Mouse (Mus musculus) Patski (cell line): Measurements from ENCODE around the gene Pidd1. TPM values are rescaled to one million over a fixed set of nuclear protein-coding genes. Genes with fewer than 3 reads are reported as not detected.
A peak's percentile ranks its signal among the peaks of the same experiment; 100 is the strongest.

Source experiments
- ATAC-seq: fragments of 100-300 bp; one replicate; pipeline ENCODE4 v1.8.0; 2021
- CTCF ChIA-PET: fragments of 350-600 bp; sonication (Branson Sonifier 250); formaldehyde crosslinking; loops from one replicate; lab custom pipeline; 2022; ENCODE audit warnings: inconsistent platforms; lab: Charles Lee
- POLR2A ChIA-PET: fragments of 350-600 bp; sonication (Branson Sonifier 250); formaldehyde crosslinking; loops from one replicate; lab custom pipeline; 2022; ENCODE audit warnings: antibody characterized with exemption, inconsistent platforms; lab: Charles Lee
- DNase-seq: peaks from one replicate; pipeline ENCODE4 v3.0.0-alpha.2; 2011; ENCODE audit warnings: low read depth, low spot score
- H3K27me3 ChIP-seq: fragments of 371-371 bp; one replicate; pipeline ENCODE4 v1.5.1; 2021
- CTCF ChIP-seq: fragments of 100-300 bp; IDR thresholded peaks from one replicate; pipeline ENCODE4 v1.5.1; 2021
- in situ Hi-C: fragments of 300-500 bp; cut with MboI; formaldehyde crosslinking; loops from 3 replicates; pipeline ENCODE4 v1.11.1; 2018; ENCODE audit warnings: low pct_unique_long_range_greater_than_20kb, mixed read lengths
- polyA plus RNA-seq: library from polyadenylated mRNA; unstranded; gene quantifications from one replicate; pipeline ENCODE4 v1.2.3, GENCODE M21; 2021

Gene Pidd1
- polyA plus RNA-seq, 1 experiment from 2014 or later: 4.9 TPM

DNA sequence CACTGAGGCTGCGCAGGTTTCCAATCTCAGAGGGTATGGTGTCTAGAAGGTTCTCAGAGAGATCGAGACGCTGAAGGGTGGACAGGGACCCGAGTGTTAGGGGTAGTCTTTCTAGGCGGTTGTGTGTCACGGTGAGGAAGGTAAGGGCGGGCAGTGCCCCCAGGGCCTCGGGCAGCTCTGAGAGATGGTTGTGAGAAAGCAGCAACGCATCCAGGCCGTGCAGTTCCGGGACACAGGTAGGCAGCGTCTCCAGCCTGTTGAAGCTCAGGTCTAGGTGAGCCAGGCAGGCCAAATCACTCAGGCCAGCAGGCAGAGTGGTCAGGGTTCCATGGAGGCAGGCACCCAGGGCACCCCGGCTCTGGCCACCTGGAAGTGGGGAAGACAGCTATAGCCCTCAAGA is 1.6 kb downstream of the Pidd1 start:
- H3K27me3 ChIP-seq: no peaks in the 10 kb centered on the region
- no peak for DNase-seq
- no peak for TF ChIP-seq CTCF
- ATAC-seq: no peak
- in situ Hi-C loops: no loop called here
- ChIA-PET POLR2A (interaction anchor here (1.1 to 1.4 kb wide), 2 partner anchors 34 to 35 kb away, joined by 3 read pairs; no protein-coding TSS in a partner anchor), CTCF (interaction anchor here (1.2 to 2.1 kb wide), 4 partner anchors 13 to 100 kb away, joined by 3 to 11 read pairs (median 5); partner anchors contain the start of genes Cend1 and Gatd1)

DNA sequence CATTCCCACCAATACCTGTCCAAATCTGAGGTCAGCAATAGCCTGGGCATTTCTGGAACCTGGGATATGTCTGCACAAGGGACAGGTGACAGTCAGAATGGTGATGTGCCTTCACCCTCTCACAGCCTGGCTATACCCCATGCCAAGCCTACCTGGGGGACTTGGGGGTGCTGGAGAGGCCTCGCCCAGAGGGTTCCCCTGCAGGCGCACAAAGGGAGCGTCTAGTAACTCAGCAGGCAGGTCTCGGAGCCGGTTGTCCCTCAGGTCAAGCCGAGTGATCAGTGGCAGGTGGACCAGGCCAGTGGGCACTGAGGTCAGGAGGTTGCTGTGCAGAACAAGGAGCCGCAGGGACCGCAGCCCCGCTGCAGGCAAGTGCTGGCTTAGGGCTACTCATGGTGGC is 2.4 kb downstream of the Pidd1 start:
- no peak for TF ChIP-seq CTCF
- CTCF ChIA-PET: interaction anchor here (1.1 to 2.7 kb wide), 5 partner anchors 29 to 102 kb away, joined by 3 to 13 read pairs (median 7); partner anchors contain the start of gene Gatd1

DNA sequence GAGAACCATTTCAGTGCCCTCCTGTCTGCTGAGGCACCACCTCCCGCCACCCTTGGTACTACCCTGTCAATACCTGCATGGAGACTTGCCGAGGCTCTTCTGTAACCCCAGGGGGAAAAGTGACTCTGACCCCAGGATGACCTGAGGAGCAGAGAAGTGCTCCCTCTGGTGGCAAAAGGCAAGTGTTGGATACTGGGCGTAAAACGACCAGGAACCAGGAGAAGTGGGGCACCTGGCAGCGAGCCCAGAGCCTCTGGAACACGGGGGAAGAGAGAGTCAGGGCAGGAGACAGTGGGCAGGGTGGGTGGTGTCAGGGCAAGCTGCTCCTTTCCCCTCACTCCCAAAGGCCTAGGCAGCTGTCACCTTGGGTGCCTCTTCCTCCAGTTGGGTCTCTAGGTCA is 3.2 kb downstream of the Pidd1 start:
- no peaks in the 10 kb centered on the region for H3K27me3 ChIP-seq
- ATAC-seq (no peak), DNase-seq (no peak)
- POLR2A ChIA-PET: interaction anchor here (1.1 kb wide), 1 partner anchor 26 kb away, joined by 3 read pairs; no protein-coding TSS in a partner anchor
- no peak for TF ChIP-seq CTCF
- in situ Hi-C loops: no loop called here
- CTCF ChIA-PET: interaction anchor here (1.1 to 2.7 kb wide), 5 partner anchors 13 to 101 kb away, joined by 3 to 13 read pairs (median 7); no protein-coding TSS in a partner anchor

More for the DNA sequence above, 2.4 kb downstream of the Pidd1 start:
- POLR2A ChIA-PET: no interaction called here
- ATAC-seq (no peak), DNase-seq (no peak)
- in situ Hi-C loops: no loop called here
- H3K27me3 ChIP-seq: no peaks in the 10 kb centered on the region

DNA sequence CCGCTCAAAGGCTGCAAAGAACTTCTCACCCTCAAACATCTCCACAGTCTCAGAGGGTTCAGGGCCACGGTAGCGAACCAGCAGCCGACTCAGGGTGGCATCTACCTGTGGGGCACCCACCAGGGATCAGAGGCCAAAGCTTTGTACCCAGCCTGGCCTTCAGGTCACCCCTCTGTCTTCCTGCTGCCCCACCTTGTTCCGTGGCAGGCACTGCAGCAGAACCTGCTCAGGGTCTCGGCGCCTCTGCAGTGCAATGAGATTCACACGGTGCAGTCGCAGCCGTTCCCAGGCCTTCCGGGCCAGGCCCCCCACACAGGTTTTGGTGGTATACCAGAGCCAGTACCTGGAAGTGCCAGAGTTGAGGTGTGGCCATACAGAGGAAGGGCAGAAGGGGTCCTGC is 4.0 kb downstream of the Pidd1 start:
- ATAC-seq: no peak

DNA sequence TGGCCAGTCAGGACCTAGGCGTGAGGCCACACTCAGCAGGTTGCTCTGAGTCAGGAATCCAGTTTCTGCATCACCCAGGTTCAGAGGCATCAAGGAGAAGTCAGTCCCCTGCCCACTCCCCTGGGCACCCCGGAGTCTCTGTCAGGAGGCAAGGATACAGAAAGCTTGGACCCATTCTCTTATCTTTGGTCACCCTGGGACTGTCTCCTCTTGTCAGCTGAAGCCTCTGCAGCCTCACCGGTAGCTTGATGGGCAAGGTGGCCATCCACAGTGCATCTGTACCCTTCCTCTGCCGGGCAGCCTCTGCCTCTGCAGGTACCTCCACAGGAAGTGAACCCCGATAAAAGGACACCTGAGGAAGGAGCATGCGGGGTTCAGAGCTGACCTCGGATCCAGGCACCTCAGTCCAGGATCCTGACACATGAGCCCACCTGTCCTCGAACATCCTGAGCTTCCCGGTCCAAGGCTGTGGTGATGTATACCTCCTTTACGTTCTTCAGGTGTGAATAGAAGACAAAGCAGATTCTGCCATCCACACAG is 4.6 kb downstream of the Pidd1 start:
- H3K27me3 ChIP-seq: no peaks in the 10 kb centered on the region
- ATAC-seq (no peak), DNase-seq (no peak)
- TF ChIP-seq CTCF: no peak
- in situ Hi-C loops: no loop called here
- POLR2A ChIA-PET: interaction anchor here (0.6 to 1.1 kb wide), 3 partner anchors 14 to 193 kb away, joined by 4 to 5 read pairs (median 4); no protein-coding TSS in a partner anchor
- CTCF ChIA-PET: interaction anchor here (0.9 to 2.7 kb wide), 4 partner anchors 11 to 39 kb away, joined by 3 to 13 read pairs (median 8); no protein-coding TSS in a partner anchor

More for the DNA sequence above, 4.0 kb downstream of the Pidd1 start:
- no peak for DNase-seq
- POLR2A ChIA-PET: interaction anchor here (0.6 to 1.1 kb wide), 2 partner anchors 27 to 193 kb away, joined by 3 to 4 read pairs; no protein-coding TSS in a partner anchor
- no peak for TF ChIP-seq CTCF
- in situ Hi-C loops: no loop called here
- CTCF ChIA-PET: interaction anchor here (1.5 to 2.7 kb wide), 4 partner anchors 12 to 100 kb away, joined by 4 to 13 read pairs (median 8); no protein-coding TSS in a partner anchor
- no peaks in the 10 kb centered on the region for H3K27me3 ChIP-seq

DNA sequence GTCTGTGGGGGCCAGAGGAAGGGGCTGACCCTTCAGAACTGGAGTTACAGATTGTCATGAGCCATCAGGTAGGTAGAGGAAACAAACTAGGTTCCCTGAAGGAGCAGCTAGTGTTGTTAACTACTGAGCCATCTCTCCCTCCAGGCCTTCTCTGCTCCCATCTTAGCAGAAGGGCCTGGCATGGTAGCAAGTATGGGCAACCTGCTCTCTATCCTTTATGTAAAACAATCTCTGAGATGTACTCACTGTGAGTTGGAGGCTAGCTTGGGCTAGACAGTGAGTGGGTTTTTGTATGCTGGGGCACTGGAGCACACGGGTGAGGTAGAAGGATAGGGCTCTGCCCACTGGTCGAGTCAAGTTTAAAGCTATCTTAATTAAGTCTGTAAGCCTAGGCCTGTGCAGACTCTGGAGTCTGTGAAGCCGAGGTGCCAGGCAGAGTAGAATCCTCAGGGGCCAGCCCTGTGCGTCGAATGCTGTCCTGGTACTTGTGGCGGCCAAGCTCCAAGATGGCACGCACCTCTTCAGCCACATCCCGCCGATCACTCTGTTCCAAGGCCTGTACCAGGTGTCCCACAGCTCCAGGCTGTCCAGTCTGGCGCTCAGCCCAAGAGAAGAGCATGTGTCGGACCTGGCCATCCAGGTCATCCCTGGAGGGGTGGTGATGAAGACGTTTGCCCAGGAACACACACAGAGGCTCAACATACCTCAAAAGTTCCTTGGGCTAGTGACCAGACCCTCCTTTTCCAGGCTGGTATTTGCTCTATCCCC is 5.4 kb downstream of the Pidd1 start:
- POLR2A ChIA-PET: interaction anchor here (0.8 to 1.2 kb wide), 5 partner anchors 15 to 29 kb away, joined by 3 to 5 read pairs (median 4); no protein-coding TSS in a partner anchor
- H3K27me3 ChIP-seq: no peaks in the 10 kb centered on the region
- in situ Hi-C loops: no loop called here
- CTCF ChIA-PET: interaction anchor here (0.9 to 2.7 kb wide), 8 partner anchors 17 to 86 kb away, joined by 3 to 13 read pairs (median 4); partner anchors contain the start of gene Gatd1
- ATAC-seq (no peak), DNase-seq (no peak)
- no peak for TF ChIP-seq CTCF

DNA sequence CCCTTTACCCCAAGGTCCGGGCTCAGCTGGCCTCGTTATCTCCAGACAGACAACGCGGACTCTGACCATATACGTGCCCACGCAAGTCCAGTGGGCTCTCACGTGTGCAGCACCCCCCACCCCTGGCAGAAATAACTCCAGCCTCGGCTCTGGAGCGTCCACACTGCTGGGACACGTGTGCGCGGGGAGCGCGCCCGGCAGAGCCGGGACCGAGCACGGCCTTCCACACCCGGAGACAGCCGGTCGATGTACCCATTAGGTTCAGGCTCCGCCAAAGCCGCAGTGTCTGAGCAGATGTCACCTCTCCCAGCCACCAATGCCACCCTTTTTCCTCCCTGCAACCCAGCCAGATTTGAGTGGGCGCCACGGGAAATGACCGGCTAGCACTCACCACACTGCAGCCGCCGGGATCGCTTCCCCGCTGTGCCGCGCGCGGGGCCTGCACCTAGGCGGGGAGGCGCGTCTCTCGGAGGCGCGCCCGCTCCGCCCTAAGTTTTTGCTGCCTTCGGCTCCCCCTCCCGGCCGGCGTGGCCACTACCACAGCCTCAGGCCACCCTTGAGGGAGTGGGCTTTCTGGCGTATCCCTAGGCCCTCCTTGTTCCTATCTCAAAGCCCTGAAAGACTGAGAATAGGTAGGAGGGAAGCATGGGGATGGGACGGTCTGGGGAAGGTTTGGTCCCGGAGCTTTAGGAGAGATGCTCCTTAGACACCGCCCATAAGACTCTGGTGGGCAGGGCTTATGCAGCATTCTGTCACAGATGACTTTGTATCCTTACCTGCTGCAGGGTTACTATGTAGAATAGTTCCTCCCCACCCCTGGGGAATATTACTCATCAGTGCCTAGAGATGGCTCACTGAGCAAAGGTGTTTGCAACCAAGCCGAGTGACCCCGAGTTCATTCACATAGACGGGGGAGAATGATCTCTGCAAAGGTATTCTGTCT is 6.4 kb downstream of the Pidd1 start, which contains the start of gene Slc25a22:
Slc25a22 (minus strand) TSS at position 715 of the 943 bp plus-strand sequence.
- DNase-seq: no peak
- in situ Hi-C loops: no loop called here

DNA sequence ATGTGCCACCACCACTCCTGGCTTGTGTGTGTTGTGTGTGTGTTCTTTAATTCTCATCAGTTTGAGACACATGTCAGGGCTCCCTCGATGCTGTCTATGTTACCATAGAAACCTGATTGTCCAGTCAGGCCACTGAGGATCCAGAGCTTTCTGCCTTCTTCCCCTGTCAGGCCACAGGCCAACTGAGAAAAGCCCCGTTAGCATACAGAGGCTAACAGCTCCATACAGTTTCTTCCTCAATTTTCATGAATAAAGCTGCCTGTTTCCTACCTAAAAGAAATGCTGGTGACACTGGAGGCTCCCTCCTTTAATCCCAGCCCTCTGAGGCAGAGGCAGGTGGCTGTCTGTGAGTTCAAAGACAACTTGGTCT is 7.3 kb downstream of the Pidd1 start:
- no peaks in the 10 kb centered on the region for H3K27me3 ChIP-seq
- DNase-seq: no peak
- in situ Hi-C loops: no loop called here
- ChIA-PET CTCF (interaction anchor here (0.8 to 1.3 kb wide), 2 partner anchors 10 to 17 kb away, joined by 3 read pairs; no protein-coding TSS in a partner anchor), POLR2A (interaction anchor here (0.6 to 1.4 kb wide), 4 partner anchors 8 to 28 kb away, joined by 3 to 4 read pairs (median 4); partner anchors contain the start of gene Gatd1)
- TF ChIP-seq CTCF: no peak
- ATAC-seq: no peak

More for the DNA sequence above, 6.4 kb downstream of the Pidd1 start, which contains the start of gene Slc25a22:
- peak; percentile 75 for ATAC-seq
- no peak for TF ChIP-seq CTCF
- no peaks in the 10 kb centered on the region for H3K27me3 ChIP-seq
- ChIA-PET CTCF (interaction anchor here (0.8 to 2.4 kb wide), 8 partner anchors 11 to 87 kb away, joined by 3 to 10 read pairs (median 4); partner anchors contain the start of gene Gatd1), POLR2A (interaction anchor here (0.8 to 1.2 kb wide), 5 partner anchors 16 to 29 kb away, joined by 3 to 4 read pairs (median 4); no protein-coding TSS in a partner anchor)
